Comparison of ENCODE assay signal across 8 mouse cellular contexts in the genomic region with DNA sequence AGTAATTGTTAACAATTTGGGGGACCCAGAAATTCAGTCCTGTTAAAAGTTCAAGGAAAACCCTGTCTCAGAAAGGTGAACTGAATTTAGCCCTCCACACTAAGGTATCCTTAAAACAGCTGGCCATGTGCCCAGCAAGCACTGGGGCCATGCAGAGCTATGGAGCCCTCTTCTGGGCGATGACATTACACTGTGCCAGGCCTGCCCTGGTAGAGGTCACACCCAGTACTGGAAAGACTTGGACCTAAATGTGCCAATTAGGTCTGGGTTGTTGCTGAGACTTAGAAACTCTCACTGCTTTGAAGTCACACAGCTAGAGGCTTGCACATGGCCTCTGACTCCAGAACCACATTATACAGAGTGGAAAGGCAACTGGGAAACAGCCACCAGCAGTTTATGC. TPM values are rescaled to one million over a fixed set of nuclear protein-coding genes. Genes with fewer than 3 reads are reported as not detected.
DNase-seq lines count a peak whose midpoint lies in the region; ATAC-seq and TF ChIP-seq lines count a peak whose summit lies in the region.

No protein-coding gene starts in this region.

- H3K4me1 ChIP-seq in forebrain, embryonic 14.5 days (ENCODE audit: control insufficient read depth, insufficient read depth, low read length), result 0 out of 2 replicates have a peak, but pooled peaks cover 2% of the 10 kb centered on the region
- no peaks in the 10 kb centered on the region for H3K4me1 ChIP-seq in forebrain, embryonic 12.5 days
- no peaks in the 10 kb centered on the region for H3K4me1 ChIP-seq in limb, embryonic 14.5 days (ENCODE audit: control insufficient read depth, insufficient read depth, low read length)
- no peaks in the 10 kb centered on the region for H3K4me1 ChIP-seq in limb, embryonic 10.5 days

- H3K9ac ChIP-seq in forebrain, embryonic 14.5 days (ENCODE audit: low read length), result no peak overlapping the region
- H3K9ac ChIP-seq in forebrain, embryonic 12.5 days, result no peak overlapping the region
- H3K9ac ChIP-seq in limb, embryonic 14.5 days (ENCODE audit: low read depth, low read length, severe bottlenecking), result no peak overlapping the region

- no peaks in the 10 kb centered on the region for H3K27me3 ChIP-seq in forebrain, embryonic 14.5 days (replicated peaks; ENCODE audit: control insufficient read depth, insufficient read depth, low read length)
- no peaks in the 10 kb centered on the region for H3K27me3 ChIP-seq in forebrain, embryonic 12.5 days
- no peaks in the 10 kb centered on the region for H3K27me3 ChIP-seq in limb, embryonic 14.5 days (ENCODE audit: control insufficient read depth, insufficient read depth, low read length)
- H3K27me3 ChIP-seq in limb, embryonic 10.5 days (ENCODE audit: low read depth, poor library complexity, severe bottlenecking), result no peaks in the 10 kb centered on the region

- ATAC-seq in forebrain, embryonic 14.5 days, result peak; percentile 50; the same call in 1 of the 2 replicates
- ATAC-seq in forebrain, embryonic 12.5 days (ENCODE audit: low FRiP score), result no peak
- no peak for ATAC-seq in limb, embryonic 14.5 days (ENCODE audit: low FRiP score, low read depth)

- H3K36me3 ChIP-seq in forebrain, embryonic 14.5 days (ENCODE audit: control insufficient read depth, insufficient read depth, low read length), result no peaks in the 10 kb centered on the region
- no peaks in the 10 kb centered on the region for H3K36me3 ChIP-seq in forebrain, embryonic 12.5 days (replicated peaks)
- no peaks in the 10 kb centered on the region for H3K36me3 ChIP-seq in limb, embryonic 14.5 days (ENCODE audit: control insufficient read depth, insufficient read depth, low read length)
- no peaks in the 10 kb centered on the region for H3K36me3 ChIP-seq in limb, embryonic 10.5 days

- peak; percentile 63 for DNase-seq in forebrain, embryonic 14.5 days (ENCODE audit: low spot score)
- peak; percentile 34 for DNase-seq in limb, embryonic 14.5 days (ENCODE audit: low spot score)
- no peak for DNase-seq in limb, embryonic 10.5 days (ENCODE audit: low spot score)
- DNase-seq in cerebellum, adult 18-20 months, result peak; percentile 69 to 73
- peak; percentile 28 for DNase-seq in kidney, adult 9 months
- DNase-seq in thymus, adult 18-20 months, result no peak
- DNase-seq in embryo, embryonic 9.5 days (ENCODE audit: extremely low spot score), result no peak

- no peak overlapping the region for H3K27ac ChIP-seq in forebrain, embryonic 14.5 days (ENCODE audit: low read depth, low read length)
- no peak overlapping the region for H3K27ac ChIP-seq in forebrain, embryonic 12.5 days
- no peak overlapping the region for H3K27ac ChIP-seq in limb, embryonic 14.5 days (replicated peaks; ENCODE audit: low read depth, low read length)
- H3K27ac ChIP-seq in limb, embryonic 10.5 days, result no peak overlapping the region

- 45% methylated on average over 1 of the region's 1 CpGs for WGBS in forebrain, embryonic 14.5 days
- WGBS in forebrain, embryonic 12.5 days, result 59% methylated on average over 1 of the region's 1 CpGs
- 37% methylated on average over 1 of the region's 1 CpGs for WGBS in limb, embryonic 14.5 days
- 68% methylated on average over 1 of the region's 1 CpGs for WGBS in limb, embryonic 10.5 days

- no peak for TF ChIP-seq POLR2A in limb, embryonic 14.5 days (IDR thresholded peaks at IDR 0.05; ENCODE audit: borderline replicate concordance, extremely low read depth, insufficient read depth, insufficient read length)

- H3K4me3 ChIP-seq in forebrain, embryonic 14.5 days (ENCODE audit: low read depth, low read length), result no peak overlapping the region
- no peak overlapping the region for H3K4me3 ChIP-seq in forebrain, embryonic 12.5 days (replicated peaks)
- no peak overlapping the region for H3K4me3 ChIP-seq in limb, embryonic 14.5 days (replicated peaks; ENCODE audit: low read length)
- H3K4me3 ChIP-seq in limb, embryonic 10.5 days, result no peak overlapping the region

- H3K9me3 ChIP-seq in forebrain, embryonic 14.5 days (replicated peaks; ENCODE audit: control insufficient read depth, low read length), result no peaks in the 10 kb centered on the region
- no peaks in the 10 kb centered on the region for H3K9me3 ChIP-seq in forebrain, embryonic 12.5 days
- no peaks in the 10 kb centered on the region for H3K9me3 ChIP-seq in limb, embryonic 14.5 days (ENCODE audit: control insufficient read depth, low read length)
- no peaks in the 10 kb centered on the region for H3K9me3 ChIP-seq in limb, embryonic 10.5 days (replicated peaks)

- no peak overlapping the region for H3K4me2 ChIP-seq in forebrain, embryonic 14.5 days (ENCODE audit: low read length)
- H3K4me2 ChIP-seq in forebrain, embryonic 12.5 days, result no peak overlapping the region
- H3K4me2 ChIP-seq in limb, embryonic 14.5 days (replicated peaks; ENCODE audit: low read depth, low read length, severe bottlenecking), result no peak overlapping the region

RNA-seq across cellular contexts. Expression of a gene that starts 45.2 kb away (rescaled TPM):
- 31.8 and 35.9 TPM in 2 replicates for polyA plus RNA-seq in forebrain, embryonic 14.5 days (2014; fragmentation: Nextera tagmentation; extraction: Ambion mirVana)
- polyA plus RNA-seq in forebrain, embryonic 12.5 days (2016; fragmentation: Nextera tagmentation; extraction: Ambion mirVana), result 43.4 and 44.3 TPM in 2 replicates
- 19.8 and 20.5 TPM in 2 replicates for polyA plus RNA-seq in limb, embryonic 14.5 days (2012; rRNA removed)
- 28.8 and 34.9 TPM in 2 replicates for polyA plus RNA-seq in limb, embryonic 14.5 days (2014; fragmentation: Nextera tagmentation; extraction: Ambion mirVana)
- polyA plus RNA-seq in limb, embryonic 10.5 days (2016; fragmentation: Nextera tagmentation; extraction: Ambion mirVana), result 51.6 and 53.4 TPM in 2 replicates

Comparison
In these comparisons a context has a peak if more than half of its experiments do, and no peak if none do; other contexts are left out.
1. DNase-seq: peak in forebrain, embryonic 14.5 days (single experiment), limb, embryonic 14.5 days (single experiment), cerebellum, adult 18-20 months (2 of 2) and kidney, adult 9 months (single experiment); none in limb, embryonic 10.5 days (single experiment), thymus, adult 18-20 months (0 of 2) and embryo, embryonic 9.5 days (single experiment).